Mouse (Mus musculus): Measurements from ENCODE around the gene Ccdc103. TPM values are rescaled to one million over a fixed set of nuclear protein-coding genes. Genes with fewer than 3 reads are reported as not detected.

Gene Ccdc103
- total RNA-seq, 2 experiments from 2014 or later, result not detected

DNA sequence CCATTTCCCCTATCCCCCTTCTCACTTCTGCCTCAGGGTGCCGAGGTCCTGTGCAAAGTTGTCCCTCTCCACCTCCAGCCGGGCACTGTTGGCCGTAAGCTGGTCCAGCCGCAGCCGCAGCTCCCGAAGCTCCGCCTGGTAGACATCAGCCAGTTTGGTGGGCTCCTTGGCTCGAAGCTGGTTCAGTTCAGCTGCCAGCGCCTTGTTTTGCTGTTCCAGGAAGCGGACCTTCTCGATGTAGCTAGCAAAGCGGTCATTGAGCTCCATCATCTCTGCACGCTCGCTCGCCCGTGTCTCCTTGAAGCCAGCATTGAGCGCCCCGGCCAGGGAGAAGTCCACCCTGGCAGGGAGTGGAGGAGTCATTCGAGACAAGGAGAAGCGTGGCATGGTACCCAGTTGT, 15.6 kb downstream of the Ccdc103 start:
- Histone ChIP-seq H3K4me3 (no peak overlapping the region), H3K27ac (no peak overlapping the region)
- peak; percentile 9 for DNase-seq
- no peak for TF ChIP-seq CTCF (IDR thresholded peaks at IDR 0.05)
- intact Hi-C loops (cut with DNase I), result no loop called here

- H3K4me3 ChIP-seq, result no peak overlapping the region
- no peak overlapping the region for H3K27ac ChIP-seq
- no peak for DNase-seq
- TF ChIP-seq CTCF (IDR thresholded peaks at IDR 0.05), result no peak
- intact Hi-C loops (cut with DNase I), result no loop called here
These were observed 17.4 kb downstream of the Ccdc103 start for GRCm38 (mm10) chr11:102898408-102898807.

DNA sequence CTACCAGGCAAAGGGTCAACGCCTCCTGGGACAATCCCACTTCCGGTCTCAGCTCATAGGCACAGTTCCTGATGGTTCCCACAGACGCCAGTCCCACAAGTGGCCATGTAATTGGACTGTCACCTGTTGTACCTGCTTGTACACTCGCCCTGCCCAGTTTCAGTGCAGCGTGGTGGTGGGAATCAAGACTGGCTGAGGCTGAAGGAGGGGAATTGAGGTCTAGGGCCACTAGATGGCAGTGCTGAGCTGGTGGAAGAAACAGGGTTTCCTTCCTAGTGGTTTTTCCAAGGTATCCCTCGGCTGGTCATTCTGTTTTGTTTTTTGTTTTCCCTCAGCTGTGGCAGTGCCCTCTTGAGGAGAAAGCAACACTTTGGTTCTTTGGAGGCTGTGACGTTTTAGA, 19.8 kb downstream of the Ccdc103 start, which contains the start of gene Gfap:
Gene Gfap (minus strand): TSS at position 150 of the 400 bp plus-strand sequence.
- no peak within 1 kb of the TSS for H3K27ac ChIP-seq
- intact Hi-C loops (cut with DNase I), result loop anchor here (1.0 to 5.0 kb wide), 2 partner anchors 93 to 152 kb away; no protein-coding TSS in a partner anchor
- no peak within 1 kb of the TSS for H3K4me3 ChIP-seq
- peak; percentile 83 for DNase-seq
- peak; percentile 90 for TF ChIP-seq CTCF (IDR thresholded peaks at IDR 0.05)

GRCm38 (mm10) chr11:102901199-102901598, 20.2 kb downstream of the Ccdc103 start:
- intact Hi-C loops (cut with DNase I), result loop anchor here (1.0 to 5.0 kb wide), 2 partner anchors 92 to 151 kb away; no protein-coding TSS in a partner anchor
- Histone ChIP-seq H3K27ac (no peak overlapping the region), H3K4me3 (no peak overlapping the region)
- DNase-seq, result no peak
- no peak for TF ChIP-seq CTCF (IDR thresholded peaks at IDR 0.05)

DNA sequence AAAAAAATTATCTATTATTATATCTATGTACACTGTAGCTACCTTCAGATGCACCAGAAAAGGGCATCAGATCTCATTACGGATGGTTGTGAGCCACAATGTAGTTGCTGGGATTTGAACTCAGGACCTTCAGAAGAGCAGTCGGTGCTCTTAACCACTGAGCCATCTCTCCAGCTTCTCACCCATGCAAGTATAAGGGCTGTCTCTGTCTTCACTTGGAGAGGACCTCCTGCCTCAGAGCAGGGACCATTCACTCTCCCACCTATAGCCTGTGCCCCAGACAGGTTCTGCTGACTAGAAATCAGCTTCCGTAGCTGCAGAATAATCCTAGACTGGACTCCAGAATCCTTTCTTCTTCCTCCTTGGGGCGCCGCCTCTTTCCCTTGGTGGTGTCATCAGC, 21.1 kb downstream of the Ccdc103 start:
- no peak for TF ChIP-seq CTCF (IDR thresholded peaks at IDR 0.05)
- intact Hi-C loops (cut with DNase I), result loop anchor here (5.0 kb wide), 1 partner anchor 150 kb away; no protein-coding TSS in a partner anchor
- Histone ChIP-seq H3K27ac (no peak overlapping the region), H3K4me3 (no peak overlapping the region)
- no peak for DNase-seq

DNA sequence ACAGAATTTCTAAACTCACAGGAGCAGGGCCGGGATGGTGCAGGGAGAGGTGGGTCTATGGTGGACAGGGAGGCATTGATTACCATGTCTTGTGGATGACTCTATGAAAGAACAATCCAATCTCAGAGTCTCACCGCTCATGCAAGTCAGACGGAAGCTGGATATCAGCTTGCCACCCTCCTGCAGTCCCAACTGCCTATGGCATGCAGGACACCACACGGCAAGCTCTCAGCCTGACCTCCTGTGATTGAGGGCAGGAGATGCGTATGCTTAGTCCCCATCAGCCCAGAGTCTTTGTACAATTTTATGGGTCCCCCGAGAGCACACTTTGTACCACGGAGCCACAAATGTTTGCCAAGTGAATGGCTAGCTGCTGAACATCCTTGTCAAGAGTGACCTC, 22.6 kb downstream of the Ccdc103 start:
- Histone ChIP-seq H3K4me3 (no peak overlapping the region), H3K27ac (no peak overlapping the region)
- intact Hi-C loops (cut with DNase I), result loop anchor here (5.0 kb wide), 1 partner anchor 149 kb away; no protein-coding TSS in a partner anchor
- TF ChIP-seq CTCF (IDR thresholded peaks at IDR 0.05), result no peak
- no peak for DNase-seq

GRCm38 (mm10) chr11:102911376-102911775, 30.4 kb downstream of the Ccdc103 start:
- H3K27ac ChIP-seq, result no peak overlapping the region
- intact Hi-C loops (cut with DNase I), result no loop called here
- TF ChIP-seq CTCF (IDR thresholded peaks at IDR 0.05), result no peak
- DNase-seq, result no peak
- H3K4me3 ChIP-seq, result no peak overlapping the region

DNA sequence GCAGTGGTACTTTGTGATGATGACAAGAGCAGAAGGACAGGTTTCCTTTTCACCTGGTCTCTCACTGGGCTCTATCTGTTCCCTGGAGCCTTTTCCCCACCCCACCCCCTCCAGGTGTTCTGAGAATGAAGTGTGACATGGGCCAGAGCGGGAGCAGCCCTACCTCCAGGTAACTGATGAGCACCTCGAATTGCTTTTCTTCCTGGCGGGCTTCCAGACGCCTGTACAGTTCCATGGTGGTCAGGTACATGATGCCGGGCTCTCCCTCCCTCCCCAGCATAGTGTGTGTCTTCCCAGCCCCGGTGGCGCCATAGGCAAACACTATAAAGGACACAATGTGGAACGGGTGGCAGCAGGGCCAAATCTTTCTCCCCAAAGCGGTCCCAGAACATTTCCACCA, 34.4 kb downstream of the Ccdc103 start:
- H3K27ac ChIP-seq, result no peak overlapping the region
- TF ChIP-seq CTCF (IDR thresholded peaks at IDR 0.05), result no peak
- DNase-seq, result no peak
- H3K4me3 ChIP-seq, result no peak overlapping the region
- intact Hi-C loops (cut with DNase I), result no loop called here

DNA sequence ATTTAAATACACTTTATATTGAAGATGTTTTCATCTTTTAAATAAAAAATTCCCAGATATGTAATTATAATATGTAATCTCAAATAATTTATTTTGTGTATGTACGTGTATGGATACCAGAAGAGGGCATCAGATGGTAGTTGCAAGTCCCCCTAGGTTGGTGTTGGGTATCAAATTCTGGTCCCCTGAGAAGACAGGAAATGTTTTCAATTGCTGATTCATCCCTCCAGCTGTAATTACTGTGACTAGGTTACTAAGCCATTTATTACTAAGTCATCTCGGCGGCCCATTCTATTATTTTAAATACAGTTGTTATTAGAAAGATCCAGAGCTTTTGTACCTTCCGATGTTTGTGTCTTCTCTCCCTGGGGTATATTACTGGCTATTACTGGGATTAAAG, 37.1 kb downstream of the Ccdc103 start:
- TF ChIP-seq CTCF (IDR thresholded peaks at IDR 0.05), result no peak
- intact Hi-C loops (cut with DNase I), result no loop called here
- H3K27ac ChIP-seq, result no peak overlapping the region
- H3K4me3 ChIP-seq, result no peak overlapping the region
- DNase-seq, result no peak

- Histone ChIP-seq H3K27ac (no peak overlapping the region), H3K4me3 (no peak overlapping the region)
- no peak for TF ChIP-seq CTCF (IDR thresholded peaks at IDR 0.05)
- intact Hi-C loops (cut with DNase I), result no loop called here
- no peak for DNase-seq
These were observed 40.5 kb downstream of the Ccdc103 start for GRCm38 (mm10) chr11:102921491-102921890.

GRCm38 (mm10) chr11:102924557-102925350, 43.8 kb downstream of the Ccdc103 start, which contains the start of gene Kif18b:
Kif18b (minus strand) TSS chr11:102925124.
- TF ChIP-seq CTCF (IDR thresholded peaks at IDR 0.05), result no peak
- peak; percentile 96 for DNase-seq
- Histone ChIP-seq H3K27ac (peak within 1 kb of the TSS; percentile 80), H3K4me3 (peak within 1 kb of the TSS; percentile 85)
- intact Hi-C loops (cut with DNase I), result no loop called here

- H3K4me3 ChIP-seq, result peak overlapping the region; percentile 85
- peak overlapping the region; percentile 80 for H3K27ac ChIP-seq
- intact Hi-C loops (cut with DNase I), result no loop called here
- TF ChIP-seq CTCF (IDR thresholded peaks at IDR 0.05), result peak; percentile 40; the same call in 1 of the 2 replicates
- DNase-seq, result no peak
These were observed 44.3 kb downstream of the Ccdc103 start for GRCm38 (mm10) chr11:102925351-102925717.

- Histone ChIP-seq H3K27ac (no peak overlapping the region), H3K4me3 (no peak overlapping the region)
- intact Hi-C loops (cut with DNase I), result no loop called here
- no peak for TF ChIP-seq CTCF (IDR thresholded peaks at IDR 0.05)
- no peak for DNase-seq
These were observed 49.7 kb downstream of the Ccdc103 start for GRCm38 (mm10) chr11:102930672-102931071.

Other genes with a start within 250 kb of the Ccdc103 start
- gene Meioc, start 217.5 kb upstream of the Ccdc103 start, total RNA-seq (2021), result not detected
- 10 to 100 TPM; 76.9 to 85.9 TPM for gene Ccdc43, start 183.4 kb upstream of the Ccdc103 start, total RNA-seq (2021)
- gene Adam11, start 119.8 kb upstream of the Ccdc103 start, total RNA-seq (2021), result under 1 TPM; 0.33 to 0.67 TPM
- gene Gjc1, start 61.5 kb upstream of the Ccdc103 start, total RNA-seq (2021), result 1 to 10 TPM; 4.4 to 6.4 TPM
- 1 to 10 TPM; 2.4 to 5.4 TPM for gene Higd1b, start 45.4 kb upstream of the Ccdc103 start, total RNA-seq (2021)
- gene Eftud2, start 219 bp upstream of the Ccdc103 start, total RNA-seq (2021), result 10 to 100 TPM; 25.6 to 29.5 TPM
- gene Fam187a, start 4.0 kb downstream of the Ccdc103 start, total RNA-seq (2021), result not detected
- gene Gfap, start 19.7 kb downstream of the Ccdc103 start, total RNA-seq (2021), result not detected
- not detected for gene Kif18b, start 43.9 kb downstream of the Ccdc103 start, total RNA-seq (2021)
- gene C1ql1, start 65.5 kb downstream of the Ccdc103 start, total RNA-seq (2021), result not detected
- gene Nmt1, start 147.0 kb downstream of the Ccdc103 start, total RNA-seq (2021), result 10 to 100 TPM; 43.8 to 51.9 TPM
- 10 to 100 TPM; 12.4 to 25.8 TPM for gene Dcakd, start 147.1 kb downstream of the Ccdc103 start, total RNA-seq (2021)
- gene Plcd3, start 220.5 kb downstream of the Ccdc103 start, total RNA-seq (2021), result 1 to 10 TPM; 4.6 to 5.9 TPM
- gene Acbd4, start 220.5 kb downstream of the Ccdc103 start, total RNA-seq (2021), result 10 to 100 TPM; 24.2 to 28.6 TPM
- gene Hexim1, start 235.0 kb downstream of the Ccdc103 start, total RNA-seq (2021), result 10 to 100 TPM; 18.6 to 21.8 TPM